Mouse (Mus musculus) liver, adult 2 months (tissue): ENCODE results near the gene Pga5. TPM values are rescaled to one million over a fixed set of nuclear protein-coding genes. Genes with fewer than 3 reads are reported as not detected.

Source experiments
- DNase-seq: peaks from one replicate; pipeline ENCODE4 v3.0.0-alpha.2; 2011; ENCODE audit warnings: low read depth, low spot score; ENCODE audit errors: extremely low read depth
- H3K27ac ChIP-seq: fragments of 200-500 bp; replicated peaks from 2 replicates; pipeline ENCODE4 v1.5.1; 2012; ENCODE audit warnings: low read depth, mild to moderate bottlenecking, control low read depth, inconsistent platforms, low read length; ENCODE audit not compliant: insufficient read depth
- H3K27me3 ChIP-seq: fragments of 200-500 bp; 2 replicates; pipeline ENCODE4 v1.6.1; 2012; ENCODE audit warnings: mild to moderate bottlenecking, moderate library complexity, low read length, inconsistent platforms; ENCODE audit not compliant: control insufficient read depth, insufficient read depth
- H3K36me3 ChIP-seq: fragments of 200-500 bp; 2 replicates; pipeline ENCODE4 v1.6.1; 2012; ENCODE audit warnings: low read length, inconsistent platforms; ENCODE audit not compliant: control insufficient read depth, insufficient read depth
- H3K4me1 ChIP-seq: fragments of 200-500 bp; 2 replicates; pipeline ENCODE4 v1.6.1; 2011; ENCODE audit warnings: low read length; ENCODE audit not compliant: control insufficient read depth, insufficient read depth
- H3K4me3 ChIP-seq: fragments of 200-500 bp; 2 replicates; pipeline ENCODE4 v1.5.1; 2011; ENCODE audit warnings: low read depth, mild to moderate bottlenecking, control low read depth, low read length, moderate library complexity; ENCODE audit not compliant: insufficient read depth
- H3K79me2 ChIP-seq: fragments of 200-500 bp; 2 replicates; pipeline ENCODE4 v1.6.1; 2012; ENCODE audit warnings: inconsistent platforms, mild to moderate bottlenecking, low read length, moderate library complexity; ENCODE audit not compliant: control insufficient read depth, insufficient read depth
- H3K9ac ChIP-seq: fragments of 200-500 bp; 2 replicates; pipeline ENCODE4 v1.6.1; 2012; ENCODE audit warnings: low read depth, mild to moderate bottlenecking, control low read depth, inconsistent platforms, low read length
- CTCF ChIP-seq: fragments of 200-500 bp; IDR thresholded peaks from 2 replicates; pipeline ENCODE4 v1.5.1; 2011; ENCODE audit warnings: low read depth, low read length, control low read depth
- POLR2A ChIP-seq: fragments of 200-500 bp; IDR thresholded peaks from 2 replicates; pipeline ENCODE4 v1.6.1; 2011; ENCODE audit warnings: low read length, control low read depth; ENCODE audit not compliant: insufficient read depth; ENCODE audit errors: extremely low read depth
- WGBS: fragments of 180-500 bp; shearing (Covaris S2); methylation state at CpG from one replicate; pipeline ENCODE4 v1.1.7; 2018; 5-methylcytosine and 5-hydroxymethylcytosine counted together
- polyA plus RNA-seq: library from polyadenylated mRNA; depleted of rRNA; stranded (reverse); fragments of >200 nt; gene quantifications from 2 replicates; pipeline ENCODE4 v1.2.3, GENCODE M21; 2012
- total RNA-seq: library from RNA; depleted of rRNA; stranded (reverse); fragments of >200 nt; gene quantifications from 2 replicates; pipeline ENCODE4 v1.2.3, GENCODE M21; 2014

Pga5 gene
- total and polyA plus RNA-seq, 2 experiments, result not detected

DNA sequence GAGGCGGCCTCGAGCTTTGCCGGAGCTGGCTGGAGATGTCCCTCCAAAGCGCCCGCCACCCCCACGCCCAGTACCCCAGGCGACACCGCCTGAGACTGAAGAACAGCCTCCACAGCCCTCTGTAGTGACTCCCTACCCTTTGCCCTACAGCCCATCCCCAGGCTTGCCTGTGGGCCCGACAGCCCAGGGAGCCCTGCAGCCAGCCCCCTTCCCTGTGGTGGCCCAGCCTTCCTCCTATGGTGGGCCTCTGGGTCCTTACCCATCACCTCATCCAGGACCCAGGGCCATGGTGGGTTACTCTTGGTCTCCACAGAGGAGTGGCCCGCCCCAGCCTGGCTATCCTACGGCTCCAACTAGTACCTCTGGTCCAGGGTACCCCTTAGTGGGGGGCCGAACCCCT, 34.8 kb upstream of the Pga5 start:
- peaks cover 14% of the 10 kb centered on the region; the same call in 1 of the 2 replicates for H3K36me3 ChIP-seq
- TF ChIP-seq CTCF (no peak), POLR2A (no peak)
- 96% methylated on average over 12 of the region's 12 CpGs for WGBS

GRCm38 (mm10) chr19:10712194-10712593, 34.3 kb upstream of the Pga5 start:
- peaks cover 14% of the 10 kb centered on the region; the same call in 1 of the 2 replicates for H3K36me3 ChIP-seq
- TF ChIP-seq CTCF (no peak), POLR2A (no peak)
- no peaks in the 10 kb centered on the region for H3K4me1 ChIP-seq
- H3K79me2 ChIP-seq, result no peaks in the 10 kb centered on the region
- 98% methylated on average over 7 of the region's 7 CpGs for WGBS
- no peaks in the 10 kb centered on the region for H3K27me3 ChIP-seq
- DNase-seq, result no peak
- no peak overlapping the region for H3K9ac ChIP-seq
- no peak overlapping the region for H3K27ac ChIP-seq
- no peak overlapping the region for H3K4me3 ChIP-seq

More for the DNA sequence above, 34.8 kb upstream of the Pga5 start:
- no peak overlapping the region for H3K9ac ChIP-seq
- no peak overlapping the region for H3K4me3 ChIP-seq
- H3K27ac ChIP-seq, result no peak overlapping the region
- H3K27me3 ChIP-seq, result no peaks in the 10 kb centered on the region
- H3K79me2 ChIP-seq, result no peaks in the 10 kb centered on the region
- H3K4me1 ChIP-seq, result no peaks in the 10 kb centered on the region
- no peak for DNase-seq

DNA sequence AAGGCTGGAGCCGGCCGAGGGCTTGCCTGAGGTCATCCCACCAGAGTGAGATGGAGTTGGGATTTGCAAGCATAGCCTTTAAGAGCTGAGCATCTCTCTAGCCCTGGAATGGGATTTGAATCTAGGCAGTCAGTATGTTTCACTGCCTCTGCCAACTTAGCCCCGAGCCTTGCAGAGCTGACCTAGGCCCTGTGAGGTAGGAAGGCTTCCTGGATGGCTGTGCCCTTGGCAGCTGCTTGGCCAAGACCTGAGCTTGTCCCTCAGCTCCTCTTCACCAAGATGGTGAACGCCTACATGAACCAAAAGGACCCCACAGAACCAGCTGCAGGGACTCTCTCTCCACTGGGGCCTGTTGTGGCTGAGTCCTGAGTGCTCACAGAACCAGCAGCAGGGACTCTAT, 32.9 kb upstream of the Pga5 start:
- H3K27me3 ChIP-seq, result no peaks in the 10 kb centered on the region
- WGBS, result 97% methylated on average over 4 of the region's 4 CpGs
- TF ChIP-seq CTCF (no peak), POLR2A (no peak)
- no peaks in the 10 kb centered on the region for H3K4me1 ChIP-seq
- no peaks in the 10 kb centered on the region for H3K79me2 ChIP-seq
- H3K4me3 ChIP-seq, result no peak overlapping the region
- H3K36me3 ChIP-seq, result peaks cover 14% of the 10 kb centered on the region; the same call in 1 of the 2 replicates
- H3K27ac ChIP-seq, result no peak overlapping the region
- DNase-seq, result no peak
- H3K9ac ChIP-seq, result no peak overlapping the region

- no peak overlapping the region for H3K9ac ChIP-seq
- WGBS, result 59% methylated on average over 9 of the region's 9 CpGs
- H3K4me1 ChIP-seq, result no peaks in the 10 kb centered on the region
- H3K36me3 ChIP-seq, result peaks cover 14% of the 10 kb centered on the region; the same call in 1 of the 2 replicates
- TF ChIP-seq POLR2A (no peak), CTCF (peak; percentile 82)
- no peak overlapping the region for H3K4me3 ChIP-seq
- H3K27ac ChIP-seq, result no peak overlapping the region
- H3K27me3 ChIP-seq, result no peaks in the 10 kb centered on the region
- peaks cover 2% of the 10 kb centered on the region; the same call in 1 of the 2 replicates for H3K79me2 ChIP-seq
- peak; percentile 55 for DNase-seq
Measured at GRCm38 (mm10) chr19:10710088-10710511, 32.2 kb upstream of the Pga5 start.

GRCm38 (mm10) chr19:10709360-10710087, 31.7 kb upstream of the Pga5 start:
- peak; percentile 74 for DNase-seq
- Histone ChIP-seq H3K9ac (no peak overlapping the region), H3K4me1 (no peaks in the 10 kb centered on the region), H3K79me2 (peaks cover 4% of the 10 kb centered on the region; the same call in 1 of the 2 replicates), H3K4me3 (no peak overlapping the region), H3K36me3 (peaks cover 14% of the 10 kb centered on the region; the same call in 1 of the 2 replicates), H3K27me3 (no peaks in the 10 kb centered on the region), H3K27ac (no peak overlapping the region)
- TF ChIP-seq POLR2A, result no peak
- peak; percentile 99 for TF ChIP-seq CTCF
- WGBS, result 21% methylated on average over 8 of the region's 8 CpGs

GRCm38 (mm10) chr19:10708900-10709299, 31.0 kb upstream of the Pga5 start:
- H3K27me3 ChIP-seq, result no peaks in the 10 kb centered on the region
- no peak overlapping the region for H3K4me3 ChIP-seq
- no peak for DNase-seq
- 84% methylated on average over 6 of the region's 6 CpGs for WGBS
- peaks cover 13% of the 10 kb centered on the region; the same call in 1 of the 2 replicates for H3K36me3 ChIP-seq
- H3K9ac ChIP-seq, result no peak overlapping the region
- H3K79me2 ChIP-seq, result peaks cover 4% of the 10 kb centered on the region; the same call in 1 of the 2 replicates
- H3K27ac ChIP-seq, result no peak overlapping the region
- H3K4me1 ChIP-seq, result 0 out of 2 replicates have a peak, but pooled peaks cover under 1% of the 10 kb centered on the region
- no peak for TF ChIP-seq CTCF
- no peak for TF ChIP-seq POLR2A
